Mouse (Mus musculus): ENCODE results near the gene Prkn. TPM values are rescaled to one million over a fixed set of nuclear protein-coding genes. Genes with fewer than 3 reads are reported as not detected.

Gene Prkn
- polyA plus RNA-seq, 1 experiment from 2014 or later: 3.9 TPM

DNA sequence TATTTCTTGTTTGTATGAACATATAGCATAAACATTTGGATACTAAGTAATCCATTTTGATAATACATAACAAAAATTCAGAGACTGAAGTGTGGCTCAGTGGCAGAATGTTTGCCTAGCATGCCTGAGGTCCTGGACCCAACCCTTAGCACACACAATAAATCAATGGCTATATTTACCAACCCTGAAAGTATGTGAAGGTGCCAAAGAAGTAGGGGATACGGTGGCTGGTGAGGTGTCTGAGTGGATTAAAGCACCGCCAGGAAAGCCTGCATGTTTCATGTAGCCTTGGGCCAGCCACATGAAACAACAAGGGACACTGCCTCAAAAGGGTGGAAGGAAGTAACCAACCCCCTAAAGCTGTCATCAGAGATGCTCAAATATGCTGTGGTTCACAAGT, 192.2 kb downstream of the Prkn start:
- H3K4me3 ChIP-seq (replicated peaks; ENCODE audit: low read length): no peak overlapping the region
- WGBS: 94% methylated on average over 2 of the region's 2 CpGs
- no peaks in the 10 kb centered on the region for H3K36me3 ChIP-seq (ENCODE audit: control insufficient read depth, insufficient read depth)
- no peak overlapping the region for H3K9ac ChIP-seq (replicated peaks; ENCODE audit: low read depth, low read length)
- no peak for ATAC-seq
- H3K27ac ChIP-seq (ENCODE audit: low read length): no peak overlapping the region
- H3K27me3 ChIP-seq (replicated peaks; ENCODE audit: control insufficient read depth, insufficient read depth, low read length): no peaks in the 10 kb centered on the region
- H3K4me1 ChIP-seq (replicated peaks; ENCODE audit: control insufficient read depth, insufficient read depth, low read length): no peaks in the 10 kb centered on the region
- H3K4me2 ChIP-seq (ENCODE audit: low read length): no peak overlapping the region
- no peaks in the 10 kb centered on the region for H3K9me3 ChIP-seq (ENCODE audit: control insufficient read depth, low read length)

DNA sequence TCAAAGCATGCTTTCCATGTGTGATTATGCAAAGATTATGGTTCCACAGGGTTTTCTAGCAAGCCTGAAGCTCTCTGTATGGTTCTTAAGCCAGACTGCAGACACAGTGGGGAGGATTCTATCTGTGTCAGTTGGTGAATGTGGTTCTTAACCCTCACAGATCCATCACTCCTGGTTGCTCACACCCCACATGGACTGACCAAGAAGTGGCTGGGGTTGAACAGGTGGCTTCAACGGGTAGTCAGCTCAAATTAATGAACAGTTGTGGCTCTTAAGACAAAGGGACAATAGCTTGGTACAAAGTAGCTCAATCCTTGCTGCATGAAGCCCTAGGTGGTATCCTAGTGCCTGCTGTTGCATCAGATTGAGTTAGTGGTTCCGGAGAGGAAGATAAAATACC, 193.4 kb downstream of the Prkn start:
- no peaks in the 10 kb centered on the region for H3K36me3 ChIP-seq (ENCODE audit: control insufficient read depth, insufficient read depth)
- H3K9me3 ChIP-seq (ENCODE audit: control insufficient read depth, low read length): no peaks in the 10 kb centered on the region
- H3K4me2 ChIP-seq (ENCODE audit: low read length): no peak overlapping the region
- H3K4me1 ChIP-seq (replicated peaks; ENCODE audit: control insufficient read depth, insufficient read depth, low read length): no peaks in the 10 kb centered on the region
- ATAC-seq: no peak
- 43% methylated on average over 2 of the region's 2 CpGs for WGBS
- H3K27me3 ChIP-seq (replicated peaks; ENCODE audit: control insufficient read depth, insufficient read depth, low read length): no peaks in the 10 kb centered on the region
- no peak overlapping the region for H3K27ac ChIP-seq (ENCODE audit: low read length)
- no peak overlapping the region for H3K4me3 ChIP-seq (replicated peaks; ENCODE audit: low read length)
- H3K9ac ChIP-seq (replicated peaks; ENCODE audit: low read depth, low read length): no peak overlapping the region

DNA sequence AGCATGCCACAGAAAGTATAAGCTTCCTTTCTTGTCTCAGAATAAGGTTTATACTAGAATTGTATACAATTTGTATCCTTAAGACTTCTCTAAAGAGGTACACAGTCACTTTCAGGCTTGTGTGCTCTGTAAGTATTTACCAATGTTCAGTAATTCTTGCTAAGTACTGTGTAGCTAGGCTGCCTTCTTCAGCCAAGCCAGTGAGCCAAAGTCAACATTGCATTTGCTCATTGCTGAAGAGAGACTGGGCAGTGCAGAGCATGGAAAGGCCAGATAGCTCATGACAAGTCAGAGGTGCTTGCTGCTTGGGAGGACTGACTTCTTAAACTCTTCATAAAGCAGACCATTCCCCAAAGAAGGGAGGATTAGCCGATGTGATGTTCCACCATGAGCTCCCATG, 198.1 kb downstream of the Prkn start:
- Histone ChIP-seq H3K4me2 (ENCODE audit: low read length) (no peak overlapping the region), H3K27me3 (replicated peaks; ENCODE audit: control insufficient read depth, insufficient read depth, low read length) (no peaks in the 10 kb centered on the region), H3K4me1 (replicated peaks; ENCODE audit: control insufficient read depth, insufficient read depth, low read length) (no peaks in the 10 kb centered on the region), H3K9ac (replicated peaks; ENCODE audit: low read depth, low read length) (no peak overlapping the region), H3K27ac (ENCODE audit: low read length) (no peak overlapping the region), H3K9me3 (ENCODE audit: control insufficient read depth, low read length) (no peaks in the 10 kb centered on the region), H3K36me3 (ENCODE audit: control insufficient read depth, insufficient read depth) (no peaks in the 10 kb centered on the region), H3K4me3 (replicated peaks; ENCODE audit: low read length) (no peak overlapping the region)
- WGBS: 100% methylated on average over 1 of the region's 1 CpGs
- no peak for ATAC-seq

DNA sequence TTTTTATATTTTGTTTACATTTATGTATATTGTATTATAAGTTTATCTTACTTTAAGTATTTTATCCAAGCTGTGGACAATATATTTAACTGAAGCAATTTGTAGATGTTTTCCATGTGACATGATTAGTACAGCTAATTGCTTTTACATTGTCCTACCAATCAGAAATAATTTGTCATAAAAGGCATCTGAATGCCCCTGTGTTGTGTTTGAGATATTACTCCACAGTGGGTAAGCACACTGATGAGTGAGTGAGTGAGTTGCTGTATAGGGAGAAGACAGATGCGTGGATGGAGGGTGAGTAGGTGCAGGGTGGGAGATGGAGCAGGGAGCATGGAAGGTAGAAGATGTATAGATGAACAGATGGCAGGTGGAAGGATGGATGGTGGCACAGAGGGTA, 218.8 kb downstream of the Prkn start:
- H3K4me2 ChIP-seq (ENCODE audit: low read length): no peak overlapping the region
- no peaks in the 10 kb centered on the region for H3K36me3 ChIP-seq (ENCODE audit: control insufficient read depth, insufficient read depth)
- no peaks in the 10 kb centered on the region for H3K27me3 ChIP-seq (replicated peaks; ENCODE audit: control insufficient read depth, insufficient read depth, low read length)
- ATAC-seq: no peak
- H3K9me3 ChIP-seq (ENCODE audit: control insufficient read depth, low read length): no peaks in the 10 kb centered on the region
- no peak overlapping the region for H3K27ac ChIP-seq (ENCODE audit: low read length)
- no peak overlapping the region for H3K4me3 ChIP-seq (replicated peaks; ENCODE audit: low read length)
- H3K9ac ChIP-seq (replicated peaks; ENCODE audit: low read depth, low read length): no peak overlapping the region
- WGBS: 86% methylated on average over 1 of the region's 1 CpGs
- H3K4me1 ChIP-seq (replicated peaks; ENCODE audit: control insufficient read depth, insufficient read depth, low read length): no peaks in the 10 kb centered on the region

DNA sequence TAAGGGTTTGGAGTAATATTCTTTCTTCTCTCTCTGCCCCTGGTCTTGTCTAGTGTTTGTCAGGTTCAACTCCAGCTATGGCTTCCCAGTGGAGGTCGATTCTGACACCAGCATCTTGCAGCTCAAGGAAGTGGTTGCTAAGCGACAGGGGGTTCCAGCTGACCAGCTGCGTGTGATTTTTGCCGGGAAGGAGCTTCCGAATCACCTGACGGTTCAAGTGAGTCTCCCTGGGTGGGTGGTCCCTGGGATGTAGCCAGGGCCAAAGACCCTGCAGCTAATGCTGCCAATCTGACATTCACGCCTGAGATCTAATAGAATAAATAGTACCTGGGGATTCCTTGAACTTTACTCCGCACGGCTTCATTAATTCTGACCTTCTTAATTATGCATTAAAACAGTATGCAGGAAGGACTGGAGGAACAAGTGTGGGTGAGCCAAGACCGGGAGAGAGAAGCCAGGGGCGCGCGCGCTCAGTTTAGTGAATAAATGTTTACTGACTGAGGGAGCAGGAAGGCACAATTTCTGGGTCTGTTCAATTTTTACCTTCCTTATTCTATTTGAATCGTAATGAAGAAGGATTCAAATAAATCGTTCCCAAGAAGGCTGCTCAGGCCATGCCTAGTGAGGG, 227.0 kb downstream of the Prkn start:
- under 1% methylated on average over 16 of the region's 16 CpGs for WGBS
- Histone ChIP-seq H3K36me3 (ENCODE audit: control insufficient read depth, insufficient read depth) (no peaks in the 10 kb centered on the region), H3K9me3 (ENCODE audit: control insufficient read depth, low read length) (no peaks in the 10 kb centered on the region), H3K4me3 (replicated peaks; ENCODE audit: low read length) (no peak overlapping the region; the same call in 1 of the 2 replicates), H3K9ac (replicated peaks; ENCODE audit: low read depth, low read length) (no peak overlapping the region), H3K27ac (ENCODE audit: low read length) (no peak overlapping the region; the same call in 1 of the 2 replicates), H3K4me1 (replicated peaks; ENCODE audit: control insufficient read depth, insufficient read depth, low read length) (peaks cover 16% of the 10 kb centered on the region), H3K4me2 (ENCODE audit: low read length) (peak overlapping the region; percentile 33), H3K27me3 (replicated peaks; ENCODE audit: control insufficient read depth, insufficient read depth, low read length) (no peaks in the 10 kb centered on the region)
- peak; percentile 46 for ATAC-seq

DNA sequence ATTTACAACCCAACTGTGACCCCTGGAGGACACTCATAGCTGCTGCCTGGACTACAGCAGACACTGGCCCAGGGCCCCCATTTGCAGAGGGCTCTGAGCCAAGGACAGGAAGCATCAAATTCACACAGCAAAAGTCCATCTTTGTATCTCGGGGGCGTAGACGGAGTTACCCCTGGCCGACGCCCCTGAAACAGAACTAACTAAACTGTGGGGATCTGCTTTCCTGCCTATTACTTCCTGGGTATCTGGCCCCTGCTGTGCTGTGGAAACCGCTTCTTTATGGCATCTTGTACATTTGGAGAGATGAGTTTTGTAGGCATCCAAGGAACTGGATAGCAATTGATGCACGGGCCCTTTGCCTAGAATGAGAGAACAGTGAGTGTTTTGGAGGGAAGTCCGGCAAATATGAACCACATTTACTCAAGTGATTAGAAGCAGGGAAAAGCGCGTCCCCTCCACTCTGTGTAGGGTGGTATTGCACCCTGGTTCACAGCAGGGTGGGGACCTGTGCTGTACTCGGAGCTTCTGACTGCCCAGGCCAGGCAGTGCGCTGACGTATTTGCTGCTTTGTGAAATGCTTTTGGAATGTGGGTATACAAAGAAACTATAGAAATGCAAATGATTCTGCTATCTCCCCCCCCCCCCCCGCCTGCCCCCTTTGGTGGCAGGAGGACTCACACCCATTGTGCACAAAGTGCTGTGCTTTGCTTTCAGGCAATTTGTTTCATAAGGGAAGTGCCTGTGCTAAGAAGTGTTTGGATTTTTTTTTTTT, 227.7 kb downstream of the Prkn start:
- H3K9me3 ChIP-seq (ENCODE audit: control insufficient read depth, low read length): no peaks in the 10 kb centered on the region
- ATAC-seq: peak; percentile 92
- 2% methylated on average over 14 of the region's 14 CpGs for WGBS
- H3K27ac ChIP-seq (ENCODE audit: low read length): peak overlapping the region; percentile 45
- no peak overlapping the region for H3K4me3 ChIP-seq (replicated peaks; ENCODE audit: low read length)
- H3K9ac ChIP-seq (replicated peaks; ENCODE audit: low read depth, low read length): no peak overlapping the region
- H3K4me2 ChIP-seq (ENCODE audit: low read length): peak overlapping the region; percentile 33
- peaks cover 16% of the 10 kb centered on the region for H3K4me1 ChIP-seq (replicated peaks; ENCODE audit: control insufficient read depth, insufficient read depth, low read length)
- H3K27me3 ChIP-seq (replicated peaks; ENCODE audit: control insufficient read depth, insufficient read depth, low read length): no peaks in the 10 kb centered on the region
- H3K36me3 ChIP-seq (ENCODE audit: control insufficient read depth, insufficient read depth): no peaks in the 10 kb centered on the region

DNA sequence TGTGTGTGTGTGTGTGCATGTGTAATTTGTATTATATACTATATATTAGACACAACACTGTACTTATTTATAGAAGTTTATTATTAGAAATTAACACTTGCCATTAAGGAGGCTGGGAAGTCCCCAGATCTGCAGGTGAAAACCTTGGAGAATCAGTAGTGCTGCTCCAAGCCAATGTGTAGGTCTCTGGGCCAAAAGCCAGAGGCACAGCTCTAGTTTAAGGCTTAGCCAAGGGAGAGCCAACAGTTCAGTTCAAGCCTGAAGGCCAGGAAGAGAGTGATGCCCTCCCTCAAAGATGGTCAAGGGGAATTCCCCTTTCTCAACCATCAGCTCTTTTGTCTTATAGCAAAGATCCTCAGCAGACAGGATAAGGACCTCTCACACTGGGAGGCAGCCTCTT, 230.8 kb downstream of the Prkn start:
- no peaks in the 10 kb centered on the region for H3K36me3 ChIP-seq (ENCODE audit: control insufficient read depth, insufficient read depth)
- ATAC-seq: no peak
- H3K27me3 ChIP-seq (replicated peaks; ENCODE audit: control insufficient read depth, insufficient read depth, low read length): no peaks in the 10 kb centered on the region
- peaks cover 16% of the 10 kb centered on the region for H3K4me1 ChIP-seq (replicated peaks; ENCODE audit: control insufficient read depth, insufficient read depth, low read length)
- H3K4me3 ChIP-seq (replicated peaks; ENCODE audit: low read length): no peak overlapping the region
- no peak overlapping the region for H3K9ac ChIP-seq (replicated peaks; ENCODE audit: low read depth, low read length)
- no peak overlapping the region for H3K27ac ChIP-seq (ENCODE audit: low read length)
- no peaks in the 10 kb centered on the region for H3K9me3 ChIP-seq (ENCODE audit: control insufficient read depth, low read length)
- no peak overlapping the region for H3K4me2 ChIP-seq (ENCODE audit: low read length)

DNA sequence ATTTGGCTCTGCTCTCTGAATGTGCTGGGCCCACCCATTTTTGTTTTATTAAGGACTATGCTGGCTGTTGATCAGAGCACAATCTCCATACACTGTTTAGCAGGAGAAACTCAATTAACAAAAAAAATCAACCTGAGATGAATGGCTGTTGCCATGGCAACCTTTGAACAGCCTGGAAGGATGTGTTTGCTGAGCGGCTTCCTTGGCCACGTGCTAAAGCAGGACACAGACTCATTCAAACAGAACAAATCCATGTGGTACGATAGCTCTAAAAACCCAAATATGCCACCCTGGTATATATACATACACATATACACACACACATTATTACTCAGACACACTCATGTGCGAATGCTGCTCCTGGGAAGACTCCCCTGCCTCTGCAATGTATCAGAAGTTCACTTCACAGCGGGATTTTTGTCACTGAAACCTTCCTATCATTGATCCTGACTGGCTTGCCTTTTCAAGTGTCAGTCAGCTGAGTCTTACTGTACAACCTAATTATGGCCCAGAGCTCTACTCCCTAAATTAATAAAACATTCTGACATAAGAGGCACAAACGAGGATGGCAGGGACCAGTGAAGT, 236.2 kb downstream of the Prkn start:
- H3K36me3 ChIP-seq (ENCODE audit: control insufficient read depth, insufficient read depth): no peaks in the 10 kb centered on the region
- no peak overlapping the region for H3K27ac ChIP-seq (ENCODE audit: low read length)
- 11% methylated on average over 6 of the region's 6 CpGs for WGBS
- H3K9me3 ChIP-seq (ENCODE audit: control insufficient read depth, low read length): no peaks in the 10 kb centered on the region
- peaks cover 11% of the 10 kb centered on the region for H3K4me1 ChIP-seq (replicated peaks; ENCODE audit: control insufficient read depth, insufficient read depth, low read length)
- ATAC-seq: peak; percentile 87
- no peak overlapping the region for H3K4me3 ChIP-seq (replicated peaks; ENCODE audit: low read length)
- peak overlapping the region; percentile 15; the same call in 1 of the 2 replicates for H3K4me2 ChIP-seq (ENCODE audit: low read length)
- H3K9ac ChIP-seq (replicated peaks; ENCODE audit: low read depth, low read length): no peak overlapping the region
- H3K27me3 ChIP-seq (replicated peaks; ENCODE audit: control insufficient read depth, insufficient read depth, low read length): no peaks in the 10 kb centered on the region

DNA sequence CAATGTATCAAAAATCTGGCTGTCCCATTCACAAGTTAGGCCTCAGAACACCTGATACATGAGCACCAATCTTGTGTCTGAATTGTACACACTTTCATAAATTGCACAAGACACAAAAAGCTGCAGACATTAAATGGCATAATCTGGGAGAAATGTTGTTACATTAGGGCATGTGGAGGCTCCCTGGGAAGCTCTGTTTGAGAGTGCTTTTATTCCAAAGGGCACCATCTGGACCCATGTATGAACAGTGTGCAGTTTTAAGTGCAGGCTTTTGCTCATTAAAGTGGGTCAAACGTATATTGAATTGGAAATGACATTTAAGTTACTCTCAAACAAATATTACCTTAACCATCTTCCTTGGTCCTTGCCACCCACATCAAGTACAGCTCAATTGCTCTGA, 246.3 kb downstream of the Prkn start:
- no peak for ATAC-seq
- H3K27ac ChIP-seq (ENCODE audit: low read length): no peak overlapping the region
- no peak overlapping the region for H3K4me3 ChIP-seq (replicated peaks; ENCODE audit: low read length)
- H3K9ac ChIP-seq (replicated peaks; ENCODE audit: low read depth, low read length): no peak overlapping the region
- no peaks in the 10 kb centered on the region for H3K27me3 ChIP-seq (replicated peaks; ENCODE audit: control insufficient read depth, insufficient read depth, low read length)
- WGBS: 45% methylated on average over 1 of the region's 1 CpGs
- H3K36me3 ChIP-seq (ENCODE audit: control insufficient read depth, insufficient read depth): no peaks in the 10 kb centered on the region
- H3K9me3 ChIP-seq (ENCODE audit: control insufficient read depth, low read length): no peaks in the 10 kb centered on the region
- peaks cover 5% of the 10 kb centered on the region for H3K4me1 ChIP-seq (replicated peaks; ENCODE audit: control insufficient read depth, insufficient read depth, low read length)
- H3K4me2 ChIP-seq (ENCODE audit: low read length): no peak overlapping the region

Data from forebrain, embryonic 16.5 days (tissue).